In the genomic region with DNA sequence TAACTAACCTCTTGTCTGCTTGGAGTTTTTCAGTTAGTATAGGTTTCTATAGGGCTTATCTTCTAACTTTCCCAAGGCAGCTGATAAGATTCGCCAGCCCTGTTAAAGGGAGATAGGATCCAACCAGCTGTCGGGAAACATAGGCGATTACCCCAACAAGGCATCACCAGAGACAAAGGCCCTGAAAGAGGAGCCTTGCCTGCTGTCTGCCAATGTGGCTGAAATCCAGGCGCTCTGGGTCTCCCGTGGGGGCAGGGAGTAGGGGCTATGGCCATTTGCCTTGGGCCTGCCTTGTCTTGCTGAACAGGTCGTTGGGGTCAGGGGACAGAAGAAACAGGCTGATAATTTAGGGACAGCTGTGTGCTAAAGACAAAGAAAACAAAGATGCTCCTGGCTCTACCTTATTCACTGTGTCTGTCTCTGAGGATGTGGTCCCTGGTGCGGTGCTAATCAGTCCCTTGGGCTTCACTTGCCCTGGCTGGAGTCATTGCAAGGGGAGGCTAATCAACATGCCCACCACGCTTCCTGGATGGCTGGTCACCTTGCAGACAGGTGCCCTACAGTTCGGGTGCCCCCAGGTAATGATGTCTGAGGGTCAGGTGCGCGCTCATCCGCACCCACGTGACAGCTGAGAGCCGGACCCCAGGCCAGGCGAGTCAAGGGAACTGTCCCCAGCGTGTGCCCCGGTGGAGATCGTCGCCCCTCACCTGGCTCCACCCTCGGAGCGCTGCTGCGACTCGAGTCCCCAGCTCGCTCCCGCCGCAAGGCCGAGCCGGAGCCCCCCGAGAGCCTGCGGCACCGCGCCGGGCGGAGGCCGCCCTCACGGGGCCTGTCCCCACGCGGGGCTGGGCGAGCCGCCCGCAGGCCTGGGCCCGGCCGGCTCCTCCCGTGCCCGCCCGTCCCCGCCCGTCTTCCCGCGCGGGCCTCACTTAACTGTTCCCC, we compare ENCODE assay signal across 8 mouse cellular contexts. TPM values are rescaled to one million over a fixed set of nuclear protein-coding genes. Genes with fewer than 3 reads are reported as not detected.
DNase-seq lines count a peak whose midpoint lies in the region; ATAC-seq and TF ChIP-seq lines count a peak whose summit lies in the region.

No protein-coding gene starts in this region.

- peak; percentile 71 for ATAC-seq in intestine, postnatal 0 days
- ATAC-seq in liver, embryonic 13.5 days (ENCODE audit: low read depth): peak; percentile 86
- peak; percentile 58 for ATAC-seq in neural tube, embryonic 15.5 days (ENCODE audit: low FRiP score)

- H3K9ac ChIP-seq in intestine, postnatal 0 days (ENCODE audit: low read depth, low read length): peak overlapping the region; percentile 92
- peak overlapping the region; percentile 95 for H3K9ac ChIP-seq in liver, embryonic 13.5 days
- peak overlapping the region; percentile 85 for H3K9ac ChIP-seq in neural tube, embryonic 15.5 days (replicated peaks)

- peak overlapping the region; percentile 87 for H3K27ac ChIP-seq in cortical plate, adult 2 months (ENCODE audit: insufficient read depth, low read length)
- H3K27ac ChIP-seq in intestine, postnatal 0 days (ENCODE audit: low read depth, low read length): peak overlapping the region; percentile 78
- H3K27ac ChIP-seq in liver, embryonic 13.5 days: peak overlapping the region; percentile 90
- H3K27ac ChIP-seq in neural tube, embryonic 15.5 days (replicated peaks): peak overlapping the region; percentile 96

- H3K4me1 ChIP-seq in cortical plate, adult 2 months (ENCODE audit: control insufficient read depth, insufficient read depth, low read length): peaks cover 5% of the 10 kb centered on the region
- H3K4me1 ChIP-seq in intestine, postnatal 0 days (replicated peaks; ENCODE audit: control insufficient read depth, insufficient read depth, low read length): peaks cover 8% of the 10 kb centered on the region; the same call in 1 of the 2 replicates
- H3K4me1 ChIP-seq in liver, embryonic 13.5 days (replicated peaks): peaks cover 42% of the 10 kb centered on the region
- H3K4me1 ChIP-seq in neural tube, embryonic 15.5 days: peaks cover 47% of the 10 kb centered on the region

- no peaks in the 10 kb centered on the region for H3K9me3 ChIP-seq in intestine, postnatal 0 days (ENCODE audit: control insufficient read depth)
- no peaks in the 10 kb centered on the region for H3K9me3 ChIP-seq in liver, embryonic 13.5 days (replicated peaks)
- no peaks in the 10 kb centered on the region for H3K9me3 ChIP-seq in neural tube, embryonic 15.5 days (replicated peaks)

- DNase-seq in 416B (ENCODE audit: low read depth): peak; percentile 47
- peak; percentile 65 for DNase-seq in Muller cell, postnatal 12 days (ENCODE audit: inconsistent ontology term)
- peak; percentile 42 to 61 for DNase-seq in gastrocnemius, postnatal 4 days (ENCODE audit: low spot score in 2 of 2)
- peak; percentile 48 for DNase-seq in liver, embryonic 13.5 days
- no peak for DNase-seq in urinary bladder, postnatal 4 days (ENCODE audit: low spot score in 2 of 2)

- peak overlapping the region; percentile 81 for H3K4me3 ChIP-seq in cortical plate, adult 2 months (ENCODE audit: insufficient read depth, low read length)
- peak overlapping the region; percentile 71 for H3K4me3 ChIP-seq in intestine, postnatal 0 days (ENCODE audit: low read depth, low read length)
- peak overlapping the region; percentile 85 for H3K4me3 ChIP-seq in liver, embryonic 13.5 days (replicated peaks)
- H3K4me3 ChIP-seq in neural tube, embryonic 15.5 days (replicated peaks): peak overlapping the region; percentile 61

- no peak for TF ChIP-seq CTCF in cortical plate, adult 2 months (IDR thresholded peaks at IDR 0.05; ENCODE audit: extremely low read depth, insufficient read depth, low read length)
- TF ChIP-seq CTCF in intestine, postnatal 0 days (IDR thresholded peaks at IDR 0.05; ENCODE audit: low read depth): no peak

- WGBS in intestine, postnatal 0 days: 4% methylated on average over 27 of the region's 51 CpGs
- 1% methylated on average over 45 of the region's 51 CpGs for WGBS in liver, embryonic 13.5 days (ENCODE audit: insufficient replicate concordance)
- WGBS in neural tube, embryonic 15.5 days: 1% methylated on average over 50 of the region's 51 CpGs

- H3K36me3 ChIP-seq in intestine, postnatal 0 days (ENCODE audit: control insufficient read depth, insufficient read depth): no peaks in the 10 kb centered on the region
- no peaks in the 10 kb centered on the region for H3K36me3 ChIP-seq in liver, embryonic 13.5 days
- H3K36me3 ChIP-seq in neural tube, embryonic 15.5 days: no peaks in the 10 kb centered on the region

- peak overlapping the region; percentile 95 for H3K4me2 ChIP-seq in intestine, postnatal 0 days (replicated peaks; ENCODE audit: low read depth)
- peak overlapping the region; percentile 97 for H3K4me2 ChIP-seq in liver, embryonic 13.5 days
- H3K4me2 ChIP-seq in neural tube, embryonic 15.5 days: peak overlapping the region; percentile 79

- TF ChIP-seq POLR2A in cortical plate, adult 2 months (IDR thresholded peaks at IDR 0.05; ENCODE audit: extremely low read depth, insufficient read depth, low read length): no peak

- no peaks in the 10 kb centered on the region for H3K27me3 ChIP-seq in intestine, postnatal 0 days (replicated peaks; ENCODE audit: control insufficient read depth, insufficient read depth, low read length)
- 0 out of 2 replicates have a peak, but pooled peaks cover 3% of the 10 kb centered on the region for H3K27me3 ChIP-seq in liver, embryonic 13.5 days
- no peaks in the 10 kb centered on the region for H3K27me3 ChIP-seq in neural tube, embryonic 15.5 days (replicated peaks)

RNA-seq across cellular contexts. Expression of gene Mvb12b, which starts 1.1 kb away (rescaled TPM):
- polyA plus RNA-seq in cortical plate, adult 2 months (2012; rRNA removed): 70.7 and 70.8 TPM in 2 replicates
- 10 to 100 TPM; 33.3 to 36.7 TPM for total RNA-seq in gastrocnemius, postnatal 4 days (2021)
- polyA plus RNA-seq in intestine, postnatal 0 days (2015; fragmentation: Nextera tagmentation; extraction: Ambion mirVana): 6.7 and 7.6 TPM in 2 replicates
- polyA plus RNA-seq in liver, embryonic 13.5 days (2015; fragmentation: Nextera tagmentation; extraction: Ambion mirVana): 11.8 and 14.5 TPM in 2 replicates
- 49.5 and 52.2 TPM in 2 replicates for polyA plus RNA-seq in neural tube, embryonic 15.5 days (2015; fragmentation: Nextera tagmentation; extraction: Ambion mirVana)

Comparison
In these comparisons a context has a peak if more than half of its experiments do, and no peak if none do; other contexts are left out.
1. DNase-seq: peak in 416B (single experiment), Muller cell, postnatal 12 days (single experiment), gastrocnemius, postnatal 4 days (2 of 2) and liver, embryonic 13.5 days (single experiment); none in urinary bladder, postnatal 4 days (0 of 2).
2. Peak in every context shown above with its lines, with median percentiles within 50 percentile points of each other: H3K27ac ChIP-seq, H3K4me3 ChIP-seq, ATAC-seq, H3K4me2 ChIP-seq and H3K9ac ChIP-seq.